Mouse (Mus musculus) layer of hippocampus, postnatal 10 days (tissue): ENCODE results near the gene Gm826. TPM values are rescaled to one million over a fixed set of nuclear protein-coding genes. Genes with fewer than 3 reads are reported as not detected.

Source experiments
- DNase-seq, 2 experiments: peaks; one replicate each; pipeline ENCODE4 v3.0.0; 2021; ENCODE audit warnings: low spot score in 2 of 2
- long read RNA-seq: library from polyadenylated mRNA; stranded (forward); transcript quantifications from one replicate; pipeline ENCODE4 v2.0.0, GENCODE M21; 2023
- total RNA-seq, 2 experiments: library from RNA; stranded (reverse); gene quantifications; 2 replicates each; pipeline ENCODE4 v1.2.3; 2021

Gm826 gene
- total RNA-seq: under 1 TPM in 1 of 2 experiments, not detected in 1; 0.73 TPM
- long read RNA-seq: 0 reads

DNA sequence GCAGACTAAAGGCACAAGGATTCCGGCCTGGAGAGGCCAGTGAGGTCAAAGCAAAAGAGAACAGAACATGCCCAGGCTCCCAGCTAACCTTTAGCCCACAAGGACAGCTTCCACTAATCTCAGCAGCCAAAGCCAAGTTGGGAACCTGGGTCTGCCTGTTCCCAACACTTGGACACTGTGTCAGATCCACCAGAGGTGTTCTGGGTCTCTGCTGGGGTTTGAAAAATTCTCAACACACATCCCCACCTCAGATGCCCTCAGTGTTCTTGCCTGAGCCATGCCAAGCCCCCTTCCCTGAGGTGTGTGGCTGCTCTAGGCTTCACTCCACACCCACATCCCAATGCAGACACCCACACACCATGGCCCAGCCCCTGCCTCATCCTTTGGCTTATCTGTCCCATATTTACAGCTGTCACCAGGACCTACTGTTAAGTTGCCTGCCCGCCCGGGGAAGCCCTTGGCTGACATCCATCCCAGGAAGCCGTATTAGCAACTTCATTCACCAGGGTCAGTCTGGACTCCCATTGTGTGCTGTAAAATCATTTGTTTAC lies at the start of gene Gm826:
Gm826 (minus strand) TSS at position 52 of the 551 bp plus-strand sequence.
- DNase-seq: no peak

DNA sequence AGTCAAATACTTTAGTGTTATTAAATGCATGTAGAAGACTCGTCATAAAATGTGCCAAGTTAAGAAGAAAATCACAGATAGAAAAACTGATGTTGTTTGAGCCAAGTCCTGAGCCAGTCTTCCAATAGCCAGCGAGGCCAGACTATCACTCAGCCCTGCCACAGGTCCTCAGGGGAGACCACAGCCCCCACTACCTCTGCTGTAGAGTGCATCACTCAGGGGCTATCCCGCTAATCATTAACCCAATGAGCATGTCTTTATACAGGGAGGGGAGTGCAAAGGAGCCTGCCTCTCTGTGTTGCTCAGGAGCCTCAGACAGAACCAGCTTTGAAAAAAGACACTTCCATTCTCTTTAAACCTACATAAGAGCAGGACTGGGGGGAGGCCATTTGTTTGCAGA lies 49.5 kb upstream of the Gm826 start:
- no peak for DNase-seq

DNA sequence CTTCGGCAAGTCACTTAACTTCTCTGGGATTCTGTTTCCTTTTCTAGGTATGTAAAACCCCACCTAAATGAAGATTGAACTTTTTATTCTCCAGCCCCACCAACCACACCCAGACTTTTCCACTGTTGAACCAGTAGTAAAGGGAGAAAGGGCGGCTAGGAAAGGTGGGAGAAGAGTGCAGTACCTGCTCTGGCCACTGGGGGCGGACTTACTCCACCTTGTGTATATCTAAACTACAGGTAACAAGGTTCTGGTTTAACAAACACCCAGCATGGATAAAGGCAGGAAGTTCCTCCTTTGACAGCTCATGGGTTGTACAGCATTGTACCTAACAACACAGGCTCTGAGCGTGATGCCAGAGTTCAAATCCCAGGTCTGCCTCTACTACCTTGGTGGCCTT lies 44.3 kb upstream of the Gm826 start:
- DNase-seq: peak; percentile 52 to 61

DNA sequence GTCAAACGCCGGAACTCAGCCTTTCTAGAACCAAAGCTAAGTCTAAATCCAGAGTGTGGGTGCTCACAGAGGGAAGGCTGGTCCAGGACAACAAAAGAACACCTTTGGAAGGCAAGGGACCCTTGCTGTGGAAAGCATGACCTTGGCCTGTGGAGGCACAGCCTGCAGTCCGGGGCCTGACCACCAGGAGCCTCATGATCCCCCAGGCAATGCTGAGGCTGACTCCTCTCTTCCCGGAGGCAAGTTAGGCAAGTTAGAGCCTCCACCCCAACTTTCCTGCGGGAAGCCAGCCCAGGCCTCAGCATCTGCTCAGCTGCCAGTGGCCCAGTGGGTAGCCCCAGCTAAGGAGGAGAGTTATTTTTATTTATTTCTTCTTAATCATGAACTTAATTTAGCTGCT lies 42.3 kb upstream of the Gm826 start:
- no peak for DNase-seq

DNA sequence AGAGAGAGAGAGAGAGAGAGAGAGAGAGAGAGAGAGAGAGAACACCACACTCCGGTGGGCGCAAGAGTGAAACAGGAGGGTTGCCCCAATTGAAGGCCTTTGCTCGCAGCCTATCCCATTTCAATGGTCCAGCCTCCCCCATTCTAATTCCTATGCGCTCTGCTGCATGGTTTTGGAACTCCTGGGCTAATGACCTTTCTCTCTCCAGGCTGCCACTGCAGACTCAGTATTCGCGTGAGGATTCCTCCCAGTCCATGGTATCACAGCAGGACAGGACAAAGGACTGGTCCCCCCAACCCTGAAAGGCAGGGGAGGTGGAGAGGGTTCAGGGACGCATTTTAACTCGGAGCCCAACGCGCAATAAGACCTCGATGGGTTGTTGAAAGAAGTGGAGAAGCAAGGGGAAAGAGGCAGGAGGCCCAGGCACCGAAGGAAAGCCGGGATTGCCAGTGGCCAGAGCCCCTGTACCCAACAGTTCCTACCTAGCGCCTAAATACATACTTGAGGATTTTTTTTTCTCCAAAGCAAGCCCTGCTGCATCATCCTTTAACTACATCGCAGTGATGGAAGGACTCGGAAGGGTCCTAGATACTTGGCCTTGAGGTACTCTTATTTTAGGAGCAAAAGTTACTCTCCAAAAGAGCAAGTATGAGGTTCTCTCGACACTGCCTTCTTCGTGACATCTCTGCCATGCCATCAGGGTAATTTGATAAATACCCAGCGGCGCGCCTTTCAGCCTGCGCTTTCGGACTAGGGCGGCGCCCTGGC lies 35.9 kb upstream of the Gm826 start:
- DNase-seq: no peak

DNA sequence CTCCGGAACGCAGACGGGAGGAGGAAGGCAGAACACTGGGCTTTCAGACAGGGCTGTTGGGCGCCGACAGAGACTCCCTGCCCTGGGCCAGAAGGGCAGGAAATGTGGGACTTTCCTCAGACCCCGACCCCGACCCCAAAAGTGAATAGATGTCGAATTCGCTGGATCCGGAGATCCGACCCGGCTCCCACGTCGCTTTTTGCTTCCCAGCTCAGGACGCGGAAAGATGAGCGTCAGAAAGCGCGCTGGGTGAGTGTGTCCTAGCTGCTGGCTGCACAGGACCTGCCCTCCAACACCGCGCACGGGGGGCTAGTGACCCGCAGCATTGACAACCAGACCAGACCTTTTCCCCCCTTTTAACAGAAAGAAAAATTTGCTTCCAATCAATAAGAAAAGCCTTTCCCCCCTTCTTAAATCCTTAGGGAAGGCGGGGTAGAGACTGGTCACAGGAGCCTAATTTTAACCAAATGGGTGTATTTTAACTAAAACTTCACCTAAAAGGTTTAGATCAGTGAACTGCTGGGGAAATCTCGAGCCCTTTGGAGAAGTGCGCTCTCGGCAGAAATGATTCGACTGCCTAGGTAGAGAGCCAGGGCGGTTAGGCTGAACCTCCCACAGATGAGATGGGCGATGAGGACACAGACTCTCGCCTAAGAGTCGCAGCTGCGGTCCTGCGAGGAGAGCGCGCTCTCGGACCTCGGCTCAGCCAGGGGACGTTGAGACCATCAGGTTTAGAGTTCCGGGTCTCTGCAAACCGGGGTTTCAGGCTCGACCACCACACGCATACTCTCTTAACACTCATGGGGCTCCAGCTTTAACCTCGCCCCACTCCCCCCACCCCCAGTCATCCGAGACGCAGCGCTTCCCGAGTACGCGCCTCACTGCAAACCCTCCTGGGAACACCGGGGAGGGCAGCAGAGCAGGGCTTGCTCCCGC lies 34.7 kb upstream of the Gm826 start:
- DNase-seq: no peak

DNA sequence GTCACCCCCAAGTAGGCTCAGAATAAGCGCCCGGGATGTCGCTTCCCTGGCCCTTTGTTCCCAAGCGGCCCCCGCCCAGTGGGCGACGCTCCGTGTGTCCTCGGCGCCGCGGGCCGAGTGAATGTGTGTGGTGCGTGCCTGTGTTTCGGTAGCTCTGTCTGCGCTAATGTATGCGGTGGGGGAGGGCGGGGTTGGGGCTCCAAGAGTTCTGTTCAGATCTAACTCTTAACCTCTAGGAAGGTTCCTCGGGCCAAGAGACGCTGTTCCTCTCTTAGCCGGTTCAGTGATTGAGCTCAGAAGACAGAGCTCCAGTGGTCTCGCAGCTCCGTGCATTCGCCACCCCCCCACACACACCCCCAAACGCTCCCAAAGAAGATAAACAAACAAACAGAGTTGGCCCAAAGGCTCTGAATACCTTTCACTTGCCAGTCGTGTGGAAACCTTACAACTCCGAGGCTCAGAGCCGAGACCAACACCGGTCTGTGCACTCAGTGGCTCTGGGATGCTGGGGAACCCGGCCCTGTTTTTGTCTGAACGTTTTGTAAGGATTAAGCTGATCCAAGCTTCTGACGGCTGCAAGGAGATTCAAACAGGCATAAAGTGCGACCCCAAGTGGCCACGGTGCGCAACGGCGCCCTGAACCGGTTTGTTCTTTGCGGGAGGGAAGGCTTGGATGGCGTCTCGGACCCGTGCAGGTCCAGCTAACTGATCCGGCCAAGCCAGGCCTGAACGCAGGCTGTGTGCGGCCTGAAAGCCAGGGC lies 33.7 kb upstream of the Gm826 start:
- DNase-seq: peak; percentile 95 to 97

DNA sequence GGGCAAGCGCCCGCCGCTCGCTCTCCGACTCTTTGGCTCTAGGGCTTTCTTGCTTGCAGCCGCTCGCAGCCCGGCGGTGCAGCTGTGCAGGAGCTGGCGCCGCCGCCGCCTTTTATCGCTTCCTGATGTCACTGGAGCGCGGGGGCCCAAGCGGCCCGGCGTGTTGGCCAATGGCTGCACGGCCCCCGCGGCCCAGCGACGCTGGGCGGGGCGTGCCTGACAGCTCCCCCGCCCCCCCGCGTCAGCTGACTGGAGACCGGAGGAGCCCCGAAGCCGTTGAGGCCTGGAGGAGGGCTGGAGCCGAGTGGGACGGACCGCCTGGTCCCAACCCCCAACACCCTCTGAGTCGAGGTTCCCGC lies 33.0 kb upstream of the Gm826 start, which contains the start of gene Mafb:
Mafb (minus strand) TSS at position 86 of the 359 bp plus-strand sequence.
- DNase-seq: peak; percentile 81 to 90

DNA sequence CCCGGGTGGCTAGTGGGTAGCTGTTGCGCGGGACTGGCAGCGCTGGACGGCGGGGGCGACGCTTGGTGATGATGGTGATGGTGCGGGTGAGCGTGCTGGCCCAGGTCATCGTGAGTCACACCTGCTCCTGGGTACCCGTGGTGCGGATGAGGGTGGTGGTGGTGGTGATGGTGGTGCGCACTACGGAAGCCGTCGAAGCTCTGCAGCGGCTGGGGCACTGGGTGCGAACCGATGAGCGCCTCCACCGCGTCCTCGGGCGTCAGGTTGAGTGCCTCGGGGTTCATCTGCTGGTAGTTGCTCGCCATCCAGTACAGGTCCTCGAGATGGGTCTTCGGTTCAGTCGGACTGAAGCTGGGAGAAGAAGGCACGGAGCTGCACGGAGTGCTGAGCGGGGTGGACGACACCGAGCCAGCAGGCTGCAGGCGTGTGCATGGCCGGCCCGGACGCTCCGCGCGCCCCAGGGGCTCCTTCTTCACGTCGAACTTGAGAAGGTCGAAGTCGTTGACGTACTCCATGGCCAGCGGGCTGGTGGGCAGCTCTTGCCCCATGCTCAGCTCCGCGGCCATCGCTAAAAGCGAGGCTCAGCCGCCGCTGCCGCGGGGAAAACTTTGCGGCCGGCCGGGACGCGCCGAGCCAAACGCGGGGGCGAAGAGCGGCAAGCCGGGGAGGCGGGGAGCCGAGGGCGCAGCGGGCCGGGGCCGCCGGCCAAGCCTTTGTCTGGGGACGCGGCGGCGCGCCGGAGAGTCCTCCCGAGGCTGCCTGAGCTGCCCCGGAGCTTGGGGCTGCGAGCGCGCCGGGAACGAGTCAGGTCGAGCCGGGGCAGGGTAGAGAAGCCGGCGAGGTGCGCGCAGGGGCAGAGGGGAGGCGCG lies 32.4 kb upstream of the Gm826 start:
- DNase-seq: no peak

DNA sequence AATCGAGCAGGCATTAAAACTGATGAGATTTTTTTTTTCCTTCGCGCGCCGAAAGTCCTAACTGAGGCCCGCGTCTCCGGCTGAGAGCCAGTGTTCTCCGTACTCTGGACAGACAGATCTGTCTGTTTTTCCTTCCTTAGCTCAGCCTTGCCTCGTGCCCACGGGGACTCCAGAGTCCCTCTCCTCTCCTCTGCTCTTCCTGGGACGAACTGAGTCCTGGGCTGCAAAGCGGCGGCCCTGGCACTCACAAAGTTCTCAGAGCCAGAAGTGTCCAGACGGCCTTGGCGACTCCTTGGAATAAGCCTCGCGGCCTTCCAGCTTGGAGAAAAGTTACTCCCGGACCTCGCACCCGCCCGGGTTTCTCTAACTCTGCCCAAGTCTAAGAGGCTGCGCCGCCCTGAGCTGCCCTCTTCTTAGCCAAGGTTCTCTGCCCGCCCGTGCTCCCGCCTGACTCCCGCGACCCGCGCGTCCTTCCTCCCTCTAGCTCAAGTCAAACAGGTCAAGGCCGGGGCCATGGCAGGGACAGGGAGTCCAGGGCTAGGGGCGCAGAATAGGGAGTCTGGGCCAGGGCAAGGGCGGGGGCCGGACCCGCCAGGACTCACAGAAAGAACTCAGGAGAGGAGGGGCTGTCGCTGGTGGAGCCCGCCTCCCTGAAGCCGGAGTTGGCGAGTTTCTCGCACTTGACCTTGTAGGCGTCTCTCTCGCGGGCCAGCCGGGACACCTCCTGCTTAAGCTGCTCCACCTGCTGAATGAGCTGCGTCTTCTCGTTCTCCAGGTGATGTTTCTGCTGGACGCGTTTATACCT lies 31.3 kb upstream of the Gm826 start:
- peak; percentile 14 to 26 for DNase-seq

DNA sequence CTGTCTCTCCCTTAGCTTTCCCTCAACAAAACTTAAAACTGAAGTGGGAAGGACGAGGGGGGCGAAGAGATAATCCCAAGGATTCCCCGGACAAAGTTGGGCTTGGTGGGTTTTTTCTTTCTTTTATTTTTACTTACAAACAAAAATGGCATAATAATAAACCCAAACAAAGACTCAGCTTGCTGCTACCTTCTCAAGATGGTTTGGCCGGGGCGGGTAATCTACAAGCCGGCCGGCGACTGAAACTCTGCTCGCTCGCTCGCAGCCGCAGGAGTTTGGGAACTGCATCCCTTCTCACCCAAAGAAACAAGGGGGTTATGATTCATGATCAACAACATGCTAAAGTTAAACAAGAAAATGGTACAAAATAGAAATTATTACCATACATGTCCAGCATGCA lies 30.7 kb upstream of the Gm826 start:
- no peak for DNase-seq

DNA sequence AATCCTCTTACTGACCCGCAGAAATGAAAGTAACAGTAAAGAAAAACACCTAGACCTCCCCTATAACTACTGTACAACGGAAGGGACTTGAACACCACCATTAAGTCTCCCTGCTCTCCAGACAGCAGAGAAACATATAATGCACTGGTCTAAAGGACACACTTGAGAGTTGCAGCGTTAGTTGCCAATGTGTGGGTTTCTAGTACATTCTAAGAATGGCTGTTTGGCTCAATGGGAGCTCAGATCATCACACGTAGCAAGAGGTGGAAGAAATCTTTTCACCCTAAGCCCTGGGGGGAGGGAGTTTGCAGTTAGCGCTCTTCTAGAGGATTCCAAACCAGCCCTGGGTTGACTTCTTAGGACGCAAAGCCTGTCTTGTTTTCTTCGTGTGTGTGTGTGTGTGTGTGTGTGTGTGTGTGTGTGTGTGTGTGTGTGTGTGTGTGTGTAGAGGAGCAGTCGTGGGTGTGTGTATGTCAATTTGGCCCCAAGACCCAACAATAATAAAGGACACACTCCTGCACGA lies 30.2 kb upstream of the Gm826 start:
- no peak for DNase-seq

DNA sequence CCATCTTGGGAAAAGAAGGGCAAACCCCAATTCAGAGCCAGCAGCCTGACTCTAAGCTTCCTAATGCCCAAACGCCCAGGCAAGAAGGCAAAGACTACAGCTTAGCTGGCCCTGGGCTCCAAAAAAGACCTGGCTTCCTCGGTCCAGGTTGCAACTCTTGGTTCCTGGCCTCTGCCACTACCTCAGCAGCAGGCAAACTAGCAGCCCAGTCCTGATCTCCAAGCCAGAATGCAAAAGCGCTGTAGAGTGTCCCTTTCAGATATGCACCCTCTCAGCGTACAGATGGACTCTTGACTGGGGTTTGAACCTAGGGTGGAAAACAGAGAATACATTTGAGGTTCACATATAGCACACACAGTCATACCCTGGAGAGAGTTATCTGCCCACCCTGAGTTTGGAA lies 29.2 kb upstream of the Gm826 start:
- no peak for DNase-seq

DNA sequence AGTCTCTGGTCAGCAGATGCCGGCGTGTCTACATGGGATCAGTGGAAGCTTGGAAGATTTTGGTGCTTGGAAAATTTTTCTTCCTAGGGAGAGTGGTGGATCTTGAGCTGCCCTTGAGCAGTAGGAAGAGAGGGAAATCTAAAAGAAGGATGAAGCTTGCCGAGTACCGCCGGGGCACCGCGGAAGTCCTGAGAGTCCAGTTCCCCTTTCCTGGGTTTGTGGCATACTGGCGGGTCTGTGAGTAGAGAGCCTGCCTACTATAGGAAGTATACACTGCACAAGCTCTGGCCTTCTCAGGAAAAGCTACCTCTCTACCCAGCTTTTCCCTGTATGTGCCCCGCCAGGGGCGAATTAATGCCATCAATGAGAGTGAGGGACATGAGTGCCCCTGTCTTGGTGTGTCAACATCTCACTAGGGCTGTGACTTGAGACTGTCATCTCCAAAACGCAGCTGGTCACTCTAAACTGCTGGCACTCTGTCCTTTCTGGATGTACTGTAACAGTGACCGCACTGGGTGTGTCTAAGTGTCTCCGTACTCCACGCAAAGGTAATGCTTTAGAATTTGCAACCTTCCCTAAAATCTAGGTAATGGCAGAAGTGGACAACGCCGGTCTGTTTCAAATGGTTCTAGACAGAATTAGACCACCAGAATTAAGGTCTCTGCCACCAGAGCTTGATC lies 27.6 kb upstream of the Gm826 start:
- DNase-seq: no peak

DNA sequence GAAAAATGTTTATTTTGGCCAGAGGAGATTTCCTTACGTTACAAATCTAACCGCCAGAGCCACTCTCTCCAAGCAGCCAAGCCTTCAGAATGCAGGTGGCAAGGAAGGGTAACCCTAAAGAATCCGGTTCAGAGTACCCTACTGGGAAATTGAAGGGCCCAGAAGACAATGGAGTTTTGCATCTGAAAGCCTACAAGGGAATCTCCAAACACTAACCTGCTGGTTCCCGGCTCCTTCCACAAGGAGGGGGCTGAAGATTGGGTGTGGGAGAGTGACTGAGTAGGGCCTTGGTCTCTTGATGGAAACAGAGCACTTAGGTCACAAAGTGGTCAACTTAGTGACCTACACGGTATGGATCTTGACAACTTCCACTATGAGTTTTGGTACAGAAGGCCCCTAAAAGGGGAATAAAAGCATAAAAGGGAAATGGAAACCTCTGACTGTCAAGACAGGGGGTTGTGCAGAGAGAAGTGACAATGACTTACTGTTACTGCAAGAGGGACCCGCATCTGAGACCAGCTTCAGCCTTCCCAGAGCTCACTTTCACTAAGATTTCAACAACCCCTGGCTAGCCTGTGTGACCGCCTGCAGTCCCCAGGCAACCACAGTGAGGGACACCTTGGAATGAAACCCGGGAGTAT lies 26.4 kb upstream of the Gm826 start:
- no peak for DNase-seq

DNA sequence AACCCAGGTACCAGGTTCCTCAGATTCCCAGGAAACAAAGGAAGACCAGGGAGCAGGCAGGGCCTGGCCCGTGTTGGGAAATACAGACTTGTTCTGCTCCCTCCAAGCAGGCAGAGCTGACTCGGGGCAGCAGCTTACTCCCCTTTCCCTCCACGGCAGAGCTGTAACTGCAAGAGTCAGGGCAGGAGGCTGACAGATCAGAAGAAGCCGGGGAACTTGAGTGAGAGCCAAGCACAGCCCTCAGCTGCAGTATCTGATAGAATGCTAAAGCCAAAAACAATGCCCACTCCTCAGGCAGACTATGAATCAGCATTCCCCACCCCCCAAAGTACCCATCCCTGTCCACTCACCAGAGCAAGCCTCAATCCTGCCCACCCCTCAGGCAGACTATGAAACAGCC lies 24.9 kb upstream of the Gm826 start:
- DNase-seq: no peak

DNA sequence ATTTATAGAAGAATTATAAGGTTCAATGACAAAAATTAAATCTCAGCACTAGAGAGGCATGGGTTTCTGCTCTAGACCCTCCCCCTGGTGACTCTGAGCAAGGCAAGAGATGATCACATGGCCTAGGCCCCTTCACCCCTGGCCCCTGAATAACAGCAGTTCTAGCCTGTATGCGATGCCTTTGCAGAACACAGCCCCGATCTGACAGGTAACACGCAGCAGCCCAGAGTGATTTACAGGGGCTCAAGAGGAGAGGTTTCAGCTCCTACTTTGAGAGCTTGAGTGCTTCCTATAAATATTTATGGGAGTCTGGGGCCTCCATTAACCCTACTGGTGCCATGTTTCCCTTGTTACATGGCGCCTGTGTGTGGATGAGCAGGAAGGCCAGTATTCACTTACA lies 23.5 kb upstream of the Gm826 start:
- DNase-seq: no peak

DNA sequence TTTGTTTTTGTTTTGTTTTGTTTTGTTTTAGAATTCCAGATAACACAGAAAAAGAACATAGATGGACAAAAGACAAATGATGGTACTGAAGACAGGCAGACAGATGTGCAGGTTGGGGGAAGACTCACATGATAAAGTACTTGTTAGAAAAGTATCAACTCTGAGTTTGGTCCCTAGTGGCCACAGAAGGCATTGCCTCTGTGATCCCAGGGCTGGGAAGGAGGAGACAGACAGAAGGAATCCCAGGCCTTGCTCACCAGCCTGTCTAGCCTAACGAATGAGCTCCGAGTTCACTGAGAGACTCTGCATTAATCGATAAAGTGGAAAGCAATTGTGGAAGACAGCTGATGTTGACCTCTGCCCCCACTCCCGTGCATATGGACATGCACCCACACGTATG lies 22.2 kb upstream of the Gm826 start:
- DNase-seq: peak; percentile 24 to 35
